Mouse (Mus musculus): ENCODE data around the gene Olfr1393.

- TF ChIP-seq CTCF (IDR thresholded peaks at IDR 0.05; ENCODE audit: insufficient read depth, low read depth, low read length) (no peak), POLR2A (IDR thresholded peaks at IDR 0.05; ENCODE audit: insufficient read depth, low read depth, low read length) (no peak)
Observed at GRCm38 (mm10) chr11:49304441-49304840, 26.3 kb downstream of the Olfr1393 start, which contains the start of gene Olfr10.
